Mouse (Mus musculus): ENCODE results near the gene Klhl36. TPM values are rescaled to one million over a fixed set of nuclear protein-coding genes. Genes with fewer than 3 reads are reported as not detected.

Klhl36 gene
- polyA plus RNA-seq, 1 experiment from 2014 or later, result 15.5 TPM

DNA sequence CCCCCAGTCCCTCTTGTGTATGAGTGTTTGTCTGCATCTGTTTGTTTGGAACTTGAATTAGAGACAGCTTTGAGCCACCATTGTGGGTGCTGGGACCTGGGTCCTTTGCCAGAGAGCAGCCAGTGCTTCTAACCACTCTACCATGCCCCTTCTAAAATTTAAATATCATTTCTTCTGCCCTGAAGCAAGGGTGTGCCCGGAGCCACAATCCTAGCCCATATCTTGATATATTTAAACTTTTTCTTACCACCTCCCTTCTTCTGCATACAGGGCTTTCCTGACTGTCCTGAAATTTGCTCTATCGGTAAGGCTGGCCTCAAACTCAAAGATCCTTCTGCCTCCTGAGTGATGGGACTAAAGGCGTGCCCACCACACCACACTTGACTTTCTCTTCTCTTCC lies 55.3 kb downstream of the Klhl36 start:
- no peak overlapping the region for H3K9ac ChIP-seq (replicated peaks; ENCODE audit: low read depth, low read length)
- H3K4me1 ChIP-seq (ENCODE audit: control insufficient read depth, insufficient read depth, low read length), result peaks cover 32% of the 10 kb centered on the region
- H3K4me3 ChIP-seq (ENCODE audit: low read depth, low read length), result no peak overlapping the region
- H3K36me3 ChIP-seq (ENCODE audit: control insufficient read depth, insufficient read depth, low read length), result no peaks in the 10 kb centered on the region
- H3K9me3 ChIP-seq (ENCODE audit: control insufficient read depth, low read length), result no peaks in the 10 kb centered on the region
- WGBS, result 93% methylated on average over 3 of the region's 3 CpGs
- H3K4me2 ChIP-seq (ENCODE audit: low read depth, low read length), result no peak overlapping the region
- no peak for ATAC-seq (ENCODE audit: low read depth)
- no peaks in the 10 kb centered on the region for H3K27me3 ChIP-seq (ENCODE audit: control insufficient read depth, insufficient read depth, low read length)
- H3K27ac ChIP-seq (ENCODE audit: low read depth, low read length), result no peak overlapping the region

- WGBS, result 88% methylated on average over 1 of the region's 1 CpGs
- Histone ChIP-seq H3K36me3 (ENCODE audit: control insufficient read depth, insufficient read depth, low read length) (no peaks in the 10 kb centered on the region), H3K4me2 (ENCODE audit: low read depth, low read length) (no peak overlapping the region), H3K4me1 (ENCODE audit: control insufficient read depth, insufficient read depth, low read length) (peaks cover 25% of the 10 kb centered on the region), H3K9me3 (ENCODE audit: control insufficient read depth, low read length) (no peaks in the 10 kb centered on the region), H3K9ac (replicated peaks; ENCODE audit: low read depth, low read length) (no peak overlapping the region), H3K4me3 (ENCODE audit: low read depth, low read length) (no peak overlapping the region), H3K27ac (ENCODE audit: low read depth, low read length) (no peak overlapping the region), H3K27me3 (ENCODE audit: control insufficient read depth, insufficient read depth, low read length) (no peaks in the 10 kb centered on the region)
- no peak for ATAC-seq (ENCODE audit: low read depth)
These were observed 56.1 kb downstream of the Klhl36 start for GRCm38 (mm10) chr8:119918155-119918567.

DNA sequence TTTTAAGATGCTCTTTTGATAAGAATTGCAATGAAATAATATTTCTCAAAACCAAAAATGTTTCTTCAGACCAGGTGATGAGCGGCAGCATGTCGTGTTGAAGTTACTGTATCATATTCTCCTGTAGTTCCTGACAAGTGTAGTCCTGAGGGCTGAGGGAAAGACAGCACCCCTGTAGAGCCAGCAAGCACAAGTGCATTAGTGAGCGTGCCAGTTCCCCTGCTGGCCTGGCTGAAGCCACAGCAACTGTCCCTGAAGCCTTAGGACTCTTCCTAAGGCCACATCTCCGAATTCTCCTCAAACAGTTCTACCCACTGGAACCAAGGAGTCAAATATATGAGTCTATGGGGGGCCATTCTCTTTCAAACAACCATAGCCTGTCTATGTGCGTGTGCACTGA lies 61.2 kb downstream of the Klhl36 start:
- H3K9ac ChIP-seq (replicated peaks; ENCODE audit: low read depth, low read length), result no peak overlapping the region
- ATAC-seq (ENCODE audit: low read depth), result no peak

DNA sequence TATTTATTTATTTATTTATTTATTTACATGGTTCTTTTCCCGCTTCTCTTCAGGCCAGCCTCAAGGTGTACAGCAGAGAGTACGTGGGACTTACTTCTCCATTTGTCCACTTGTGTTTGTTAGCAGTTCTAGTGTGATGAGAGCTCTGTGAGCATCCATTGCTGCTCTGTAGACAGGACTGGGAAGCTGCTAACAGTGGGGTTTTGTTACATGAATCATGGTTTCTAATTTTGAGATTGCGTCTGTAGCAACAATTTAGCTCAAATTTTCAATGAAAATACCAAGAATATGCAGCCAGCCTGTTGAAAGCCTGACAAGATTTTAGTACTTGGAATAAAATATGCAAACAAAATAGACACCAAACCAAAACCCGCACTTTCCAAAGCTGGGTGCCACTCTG lies 63.4 kb downstream of the Klhl36 start:
- 92% methylated on average over 4 of the region's 4 CpGs for WGBS
- no peaks in the 10 kb centered on the region for H3K9me3 ChIP-seq (ENCODE audit: control insufficient read depth, low read length)
- H3K27ac ChIP-seq (ENCODE audit: low read depth, low read length), result no peak overlapping the region
- H3K36me3 ChIP-seq (ENCODE audit: control insufficient read depth, insufficient read depth, low read length), result no peaks in the 10 kb centered on the region
- no peak overlapping the region for H3K9ac ChIP-seq (replicated peaks; ENCODE audit: low read depth, low read length)
- peaks cover 8% of the 10 kb centered on the region; the same call in 1 of the 2 replicates for H3K4me1 ChIP-seq (ENCODE audit: control insufficient read depth, insufficient read depth, low read length)
- H3K27me3 ChIP-seq (ENCODE audit: control insufficient read depth, insufficient read depth, low read length), result no peaks in the 10 kb centered on the region
- H3K4me3 ChIP-seq (ENCODE audit: low read depth, low read length), result no peak overlapping the region
- no peak overlapping the region for H3K4me2 ChIP-seq (ENCODE audit: low read depth, low read length)
- no peak for ATAC-seq (ENCODE audit: low read depth)

More for the DNA sequence above, 61.2 kb downstream of the Klhl36 start:
- Histone ChIP-seq H3K4me3 (ENCODE audit: low read depth, low read length) (no peak overlapping the region), H3K4me1 (ENCODE audit: control insufficient read depth, insufficient read depth, low read length) (peaks cover 8% of the 10 kb centered on the region; the same call in 1 of the 2 replicates), H3K4me2 (ENCODE audit: low read depth, low read length) (no peak overlapping the region), H3K27ac (ENCODE audit: low read depth, low read length) (no peak overlapping the region), H3K27me3 (ENCODE audit: control insufficient read depth, insufficient read depth, low read length) (no peaks in the 10 kb centered on the region), H3K36me3 (ENCODE audit: control insufficient read depth, insufficient read depth, low read length) (no peaks in the 10 kb centered on the region), H3K9me3 (ENCODE audit: control insufficient read depth, low read length) (no peaks in the 10 kb centered on the region)
- WGBS, result 62% methylated on average over 5 of the region's 5 CpGs

DNA sequence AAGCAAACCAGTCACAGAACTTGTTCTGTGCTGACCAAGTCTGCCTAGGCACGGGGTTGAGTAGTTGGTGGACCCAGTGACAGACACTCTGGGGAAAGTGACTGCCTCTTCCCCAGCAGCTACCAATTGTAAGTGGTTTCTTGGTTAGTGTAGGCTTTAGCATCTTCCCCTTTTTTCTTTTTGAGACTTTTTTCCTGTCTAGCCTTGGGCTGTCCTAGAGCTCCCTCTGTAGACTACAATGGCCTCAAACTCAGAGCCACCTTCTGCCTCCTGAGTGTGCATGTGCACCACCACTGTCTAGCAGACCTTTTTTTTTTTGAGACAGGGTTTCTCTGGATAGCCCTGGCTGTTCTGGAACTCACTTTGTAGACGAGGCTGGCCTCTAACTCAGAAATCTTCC lies 64.4 kb downstream of the Klhl36 start:
- WGBS, result 89% methylated on average over 2 of the region's 2 CpGs

More for the DNA sequence above, 64.4 kb downstream of the Klhl36 start:
- no peak overlapping the region for H3K9ac ChIP-seq (replicated peaks; ENCODE audit: low read depth, low read length)
- no peaks in the 10 kb centered on the region for H3K27me3 ChIP-seq (ENCODE audit: control insufficient read depth, insufficient read depth, low read length)
- H3K36me3 ChIP-seq (ENCODE audit: control insufficient read depth, insufficient read depth, low read length), result no peaks in the 10 kb centered on the region
- no peak for ATAC-seq (ENCODE audit: low read depth)
- no peak overlapping the region for H3K4me3 ChIP-seq (ENCODE audit: low read depth, low read length)
- H3K27ac ChIP-seq (ENCODE audit: low read depth, low read length), result no peak overlapping the region
- H3K4me2 ChIP-seq (ENCODE audit: low read depth, low read length), result no peak overlapping the region
- H3K4me1 ChIP-seq (ENCODE audit: control insufficient read depth, insufficient read depth, low read length), result peaks cover 6% of the 10 kb centered on the region; the same call in 1 of the 2 replicates
- no peaks in the 10 kb centered on the region for H3K9me3 ChIP-seq (ENCODE audit: control insufficient read depth, low read length)

Other genes with a start within 250 kb of the Klhl36 start
- gene Adad2, start 249.5 kb upstream of the Klhl36 start, polyA plus RNA-seq (2014; fragmentation: Nextera tagmentation; extraction: Ambion mirVana), result not detected in 2 replicates
- gene Kcng4, start 226.6 kb upstream of the Klhl36 start, polyA plus RNA-seq (2014; fragmentation: Nextera tagmentation; extraction: Ambion mirVana), result 0.06 and 0.08 TPM in 2 replicates
- 3.2 and 3.7 TPM in 2 replicates for gene Wfdc1, start 195.9 kb upstream of the Klhl36 start, polyA plus RNA-seq (2014; fragmentation: Nextera tagmentation; extraction: Ambion mirVana)
- 0.08 and 0.10 TPM in 2 replicates for gene Atp2c2, start 162.3 kb upstream of the Klhl36 start, polyA plus RNA-seq (2014; fragmentation: Nextera tagmentation; extraction: Ambion mirVana)
- gene Tldc1, start 83.8 kb upstream of the Klhl36 start, polyA plus RNA-seq (2014; fragmentation: Nextera tagmentation; extraction: Ambion mirVana), result 8.1 and 8.9 TPM in 2 replicates
- 228 and 232 TPM in 2 replicates for gene Cotl1, start 21.7 kb upstream of the Klhl36 start, polyA plus RNA-seq (2014; fragmentation: Nextera tagmentation; extraction: Ambion mirVana)
- 100 and 111 TPM in 2 replicates for gene Usp10, start 48.1 kb downstream of the Klhl36 start, polyA plus RNA-seq (2014; fragmentation: Nextera tagmentation; extraction: Ambion mirVana)
- 10.3 and 18.1 TPM in 2 replicates for gene Gm20388, start 48.6 kb downstream of the Klhl36 start, polyA plus RNA-seq (2014; fragmentation: Nextera tagmentation; extraction: Ambion mirVana)
- gene Crispld2, start 130.2 kb downstream of the Klhl36 start, polyA plus RNA-seq (2014; fragmentation: Nextera tagmentation; extraction: Ambion mirVana), result 0.36 and 1.9 TPM in 2 replicates
- gene Zdhhc7, start 239.2 kb downstream of the Klhl36 start, polyA plus RNA-seq (2014; fragmentation: Nextera tagmentation; extraction: Ambion mirVana), result 21.3 and 26.2 TPM in 2 replicates